Mouse (Mus musculus): Measurements from ENCODE around the gene Hoxb5. TPM values are rescaled to one million over a fixed set of nuclear protein-coding genes. Genes with fewer than 3 reads are reported as not detected.

Gene Hoxb5
- polyA plus RNA-seq, 1 experiment, result 1.3 TPM

- Histone ChIP-seq H3K27ac (ENCODE audit: control insufficient read depth, insufficient read depth, low read depth, low read length, poor library complexity) (no peak overlapping the region), H3K4me1 (ENCODE audit: control insufficient read depth, insufficient read depth, low read length) (no peaks in the 10 kb centered on the region), H3K4me3 (replicated peaks; ENCODE audit: control insufficient read depth, low read depth, low read length) (no peak overlapping the region)
- WGBS, result 85% methylated on average over 5 of the region's 5 CpGs
- no peak for TF ChIP-seq POLR2A (IDR thresholded peaks at IDR 0.05; ENCODE audit: borderline replicate concordance, control insufficient read depth, low read depth, low read length)
- no peak for TF ChIP-seq CTCF (IDR thresholded peaks at IDR 0.05; ENCODE audit: control insufficient read depth, insufficient read depth, low read length)
These were observed 24.6 kb downstream of the Hoxb5 start for GRCm38 (mm10) chr11:96327750-96328149.

- 83% methylated on average over 8 of the region's 8 CpGs for WGBS
- TF ChIP-seq CTCF (IDR thresholded peaks at IDR 0.05; ENCODE audit: control insufficient read depth, insufficient read depth, low read length), result no peak
- no peak for TF ChIP-seq POLR2A (IDR thresholded peaks at IDR 0.05; ENCODE audit: borderline replicate concordance, control insufficient read depth, low read depth, low read length)
- H3K4me3 ChIP-seq (replicated peaks; ENCODE audit: control insufficient read depth, low read depth, low read length), result no peak overlapping the region
- no peaks in the 10 kb centered on the region for H3K4me1 ChIP-seq (ENCODE audit: control insufficient read depth, insufficient read depth, low read length)
- no peak overlapping the region for H3K27ac ChIP-seq (ENCODE audit: control insufficient read depth, insufficient read depth, low read depth, low read length, poor library complexity)
These were observed 25.5 kb downstream of the Hoxb5 start for GRCm38 (mm10) chr11:96328605-96329004.

GRCm38 (mm10) chr11:96332105-96332504 is 29.0 kb downstream of the Hoxb5 start:
- Histone ChIP-seq H3K4me1 (ENCODE audit: control insufficient read depth, insufficient read depth, low read length) (no peaks in the 10 kb centered on the region; the same call in 1 of the 2 replicates), H3K4me3 (replicated peaks; ENCODE audit: control insufficient read depth, low read depth, low read length) (no peak overlapping the region), H3K27ac (ENCODE audit: control insufficient read depth, insufficient read depth, low read depth, low read length, poor library complexity) (no peak overlapping the region)
- TF ChIP-seq CTCF (IDR thresholded peaks at IDR 0.05; ENCODE audit: control insufficient read depth, insufficient read depth, low read length) (no peak), POLR2A (IDR thresholded peaks at IDR 0.05; ENCODE audit: borderline replicate concordance, control insufficient read depth, low read depth, low read length) (no peak)
- WGBS, result 39% methylated on average over 8 of the region's 8 CpGs

- 81% methylated on average over 35 of the region's 35 CpGs for WGBS
- TF ChIP-seq POLR2A (IDR thresholded peaks at IDR 0.05; ENCODE audit: borderline replicate concordance, control insufficient read depth, low read depth, low read length) (no peak), CTCF (IDR thresholded peaks at IDR 0.05; ENCODE audit: control insufficient read depth, insufficient read depth, low read length) (no peak)
- no peak overlapping the region for H3K4me3 ChIP-seq (replicated peaks; ENCODE audit: control insufficient read depth, low read depth, low read length)
- no peak overlapping the region for H3K27ac ChIP-seq (ENCODE audit: control insufficient read depth, insufficient read depth, low read depth, low read length, poor library complexity)
- no peaks in the 10 kb centered on the region; the same call in 1 of the 2 replicates for H3K4me1 ChIP-seq (ENCODE audit: control insufficient read depth, insufficient read depth, low read length)
These were observed 29.5 kb downstream of the Hoxb5 start for GRCm38 (mm10) chr11:96332618-96333032.

GRCm38 (mm10) chr11:96333241-96334001 is 30.3 kb downstream of the Hoxb5 start:
- Histone ChIP-seq H3K4me3 (replicated peaks; ENCODE audit: control insufficient read depth, low read depth, low read length) (no peak overlapping the region), H3K27ac (ENCODE audit: control insufficient read depth, insufficient read depth, low read depth, low read length, poor library complexity) (no peak overlapping the region), H3K4me1 (ENCODE audit: control insufficient read depth, insufficient read depth, low read length) (no peaks in the 10 kb centered on the region; the same call in 1 of the 2 replicates)
- no peak for TF ChIP-seq POLR2A (IDR thresholded peaks at IDR 0.05; ENCODE audit: borderline replicate concordance, control insufficient read depth, low read depth, low read length)
- no peak for TF ChIP-seq CTCF (IDR thresholded peaks at IDR 0.05; ENCODE audit: control insufficient read depth, insufficient read depth, low read length)
- WGBS, result 86% methylated on average over 17 of the region's 17 CpGs

GRCm38 (mm10) chr11:96334002-96334364 is 30.8 kb downstream of the Hoxb5 start:
- TF ChIP-seq CTCF (IDR thresholded peaks at IDR 0.05; ENCODE audit: control insufficient read depth, insufficient read depth, low read length) (no peak), POLR2A (IDR thresholded peaks at IDR 0.05; ENCODE audit: borderline replicate concordance, control insufficient read depth, low read depth, low read length) (no peak)
- Histone ChIP-seq H3K4me1 (ENCODE audit: control insufficient read depth, insufficient read depth, low read length) (no peaks in the 10 kb centered on the region; the same call in 1 of the 2 replicates), H3K4me3 (replicated peaks; ENCODE audit: control insufficient read depth, low read depth, low read length) (no peak overlapping the region), H3K27ac (ENCODE audit: control insufficient read depth, insufficient read depth, low read depth, low read length, poor library complexity) (no peak overlapping the region)
- WGBS, result 83% methylated on average over 2 of the region's 2 CpGs

- TF ChIP-seq CTCF (IDR thresholded peaks at IDR 0.05; ENCODE audit: control insufficient read depth, insufficient read depth, low read length) (no peak), POLR2A (IDR thresholded peaks at IDR 0.05; ENCODE audit: borderline replicate concordance, control insufficient read depth, low read depth, low read length) (no peak)
- no peak overlapping the region for H3K4me3 ChIP-seq (replicated peaks; ENCODE audit: control insufficient read depth, low read depth, low read length)
- WGBS, result 77% methylated on average over 3 of the region's 3 CpGs
- H3K4me1 ChIP-seq (ENCODE audit: control insufficient read depth, insufficient read depth, low read length), result no peaks in the 10 kb centered on the region; the same call in 1 of the 2 replicates
- no peak overlapping the region for H3K27ac ChIP-seq (ENCODE audit: control insufficient read depth, insufficient read depth, low read depth, low read length, poor library complexity)
These were observed 31.9 kb downstream of the Hoxb5 start for GRCm38 (mm10) chr11:96334998-96335397.

GRCm38 (mm10) chr11:96336597-96336996 is 33.5 kb downstream of the Hoxb5 start:
- Histone ChIP-seq H3K4me1 (ENCODE audit: control insufficient read depth, insufficient read depth, low read length) (no peaks in the 10 kb centered on the region; the same call in 1 of the 2 replicates), H3K4me3 (replicated peaks; ENCODE audit: control insufficient read depth, low read depth, low read length) (no peak overlapping the region), H3K27ac (ENCODE audit: control insufficient read depth, insufficient read depth, low read depth, low read length, poor library complexity) (no peak overlapping the region)
- 69% methylated on average over 2 of the region's 2 CpGs for WGBS
- TF ChIP-seq CTCF (IDR thresholded peaks at IDR 0.05; ENCODE audit: control insufficient read depth, insufficient read depth, low read length) (no peak), POLR2A (IDR thresholded peaks at IDR 0.05; ENCODE audit: borderline replicate concordance, control insufficient read depth, low read depth, low read length) (no peak)

All from bone marrow, adult 2 months (tissue).